In genomic region chr13:94647566-94647965, GRCm38 (mm10) we compare ENCODE assay signal across 7 mouse cellular contexts.
"Had no signal": no experiment of that assay in that cellular context is flagged by ENCODE, and none has a peak within 500 bp of the region (broad histone marks: within the 10 kb centered on the region; RNA-seq: fewer than 3 reads in every experiment).

No protein-coding gene starts in this region.

- DNase-seq: kidney, adult 18-20 months; kidney, postnatal 14 days; lung, adult 2 months; lung, postnatal 14 days; right cerebral cortex, adult 18-20 months; thymus, adult 2 months; thymus, postnatal 25 days had no signal
